Mouse (Mus musculus): ENCODE measurements around the gene Tsc2. TPM values are rescaled to one million over a fixed set of nuclear protein-coding genes. Genes with fewer than 3 reads are reported as not detected.

Tsc2 gene
- total RNA-seq, 2 experiments from 2014 or later: 182 to 189 TPM

DNA sequence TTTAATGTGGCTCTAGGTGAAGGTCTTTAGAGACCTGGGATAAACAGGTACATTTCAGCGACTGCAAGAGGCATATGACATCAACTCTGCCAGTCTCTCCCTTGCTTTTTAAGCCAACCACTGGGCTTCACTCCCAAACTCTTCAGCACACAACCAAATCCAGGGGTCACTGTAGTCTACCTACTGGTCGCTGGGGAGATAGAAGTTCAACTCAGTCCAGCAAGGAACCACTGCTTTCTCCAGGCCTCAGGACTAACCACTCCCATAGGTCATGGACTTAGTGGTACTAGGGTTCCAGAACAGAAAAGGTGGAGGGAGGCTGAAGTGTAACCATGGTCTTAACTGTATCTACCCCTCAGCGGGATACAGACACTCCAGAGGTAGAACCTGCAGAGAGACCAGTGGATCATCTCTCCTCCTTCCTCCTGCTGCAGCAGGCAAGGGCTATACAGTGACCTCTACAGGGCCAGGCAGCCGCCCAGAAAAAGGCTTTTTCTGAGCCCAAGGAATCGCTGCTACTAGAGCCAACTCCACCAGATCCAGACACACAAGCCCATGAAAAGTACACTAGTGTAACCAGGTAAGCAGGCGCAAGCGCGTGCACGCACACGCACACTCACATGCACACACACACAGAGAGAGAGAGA, 16.4 kb upstream of the Tsc2 start:
- DNase-seq (ENCODE audit: low spot score in 2 of 2): no peak

DNA sequence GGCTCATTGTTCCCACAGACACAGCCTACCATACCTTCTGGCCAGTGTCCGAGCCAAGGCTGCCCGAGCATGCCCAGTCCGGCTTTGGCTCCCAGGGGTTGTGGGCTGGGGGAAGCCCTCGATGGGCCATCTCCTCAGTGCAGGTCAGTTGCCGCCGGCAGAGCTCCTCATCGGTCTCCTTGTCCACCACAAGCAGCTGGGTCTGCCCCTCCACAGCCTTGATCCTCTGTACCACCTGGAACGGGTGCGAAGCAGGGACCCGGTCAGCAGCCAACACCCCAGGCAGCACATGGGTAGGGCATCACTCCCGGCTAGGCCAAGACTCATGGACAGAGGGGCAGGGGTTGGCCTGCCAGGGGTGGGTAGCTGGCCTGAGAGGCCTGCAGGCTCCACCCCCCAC, 15.1 kb upstream of the Tsc2 start:
- no peak for DNase-seq (ENCODE audit: low spot score in 2 of 2)

DNA sequence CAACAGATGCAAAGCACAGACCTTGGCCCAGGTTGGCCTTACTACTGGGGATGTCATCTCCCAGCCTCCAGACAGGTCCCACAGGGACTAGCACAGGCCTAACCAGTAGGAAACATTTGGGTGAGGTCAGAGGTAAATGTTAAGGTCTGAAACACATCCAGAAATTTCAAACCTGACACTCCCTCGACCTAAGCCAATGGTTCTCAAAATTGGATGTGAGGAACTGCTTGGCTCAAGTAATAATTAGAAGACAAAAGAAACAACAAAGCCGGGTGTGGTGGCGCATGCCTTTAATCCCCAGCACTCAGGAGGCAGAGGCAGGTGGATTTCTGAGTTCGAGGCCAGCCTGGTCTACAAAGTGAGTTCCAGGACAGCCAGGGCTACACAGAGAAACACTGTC, 14.0 kb upstream of the Tsc2 start:
- no peak for DNase-seq (ENCODE audit: low spot score in 2 of 2)

DNA sequence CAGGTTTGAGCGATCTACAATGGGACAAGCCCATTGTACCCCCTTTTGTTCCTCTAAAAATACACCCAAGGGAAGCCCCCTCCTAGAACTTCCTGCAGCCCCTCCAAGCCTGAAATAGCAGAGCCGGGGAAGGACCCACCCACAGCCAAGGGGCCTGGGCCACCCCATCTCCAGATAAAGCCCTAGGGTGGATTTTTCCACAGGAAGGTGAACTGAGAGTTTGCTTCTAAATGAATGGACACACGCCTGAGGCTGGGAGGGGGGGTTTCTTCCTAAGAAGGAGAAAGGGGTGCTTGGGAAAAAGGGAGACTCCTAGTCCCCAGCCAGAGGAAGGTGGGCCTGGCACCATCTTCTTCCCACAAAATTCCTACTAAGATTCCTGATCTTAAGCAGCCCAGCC, 13.5 kb upstream of the Tsc2 start:
- no peak for DNase-seq (ENCODE audit: low spot score in 2 of 2)

DNA sequence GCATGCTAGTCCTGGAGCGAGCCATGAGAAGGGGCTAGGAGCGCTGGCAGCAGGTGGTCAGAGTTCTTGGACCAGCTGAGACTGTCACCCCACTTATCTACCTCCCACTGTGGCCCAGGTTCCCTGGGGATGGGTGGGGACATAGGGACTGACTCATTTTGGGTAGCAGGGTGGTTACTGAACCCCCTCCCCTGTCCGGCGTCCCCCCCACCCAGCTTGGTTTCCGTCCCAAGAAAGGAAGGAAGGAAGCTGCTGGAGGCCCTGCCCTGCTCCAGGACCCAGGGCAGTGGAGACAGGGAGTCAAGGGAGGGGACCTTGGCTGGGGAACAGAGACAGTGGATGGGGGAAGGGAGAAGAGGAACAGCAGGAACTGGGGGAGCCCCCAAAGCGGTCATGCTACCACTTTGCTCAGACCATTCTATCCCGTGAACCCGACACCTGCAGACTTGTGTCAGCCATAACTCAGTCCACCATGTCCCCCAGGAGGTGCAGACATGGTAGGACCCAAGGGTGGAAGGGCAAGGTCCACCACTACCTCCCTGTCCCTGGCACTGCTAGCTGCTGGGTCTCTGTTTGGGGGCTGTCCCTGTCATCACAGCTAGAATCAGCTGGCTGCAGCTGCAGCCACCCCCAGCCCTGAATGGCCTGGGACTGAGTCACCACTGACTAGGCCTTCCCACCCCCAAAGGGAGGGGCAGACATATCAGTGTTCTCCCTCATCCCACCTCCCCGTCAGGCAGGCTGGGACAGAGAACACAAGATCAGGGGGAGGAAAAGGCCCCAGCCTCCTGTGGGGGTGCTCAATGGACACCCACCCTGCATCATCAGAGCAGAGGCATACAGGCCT, 12.7 kb upstream of the Tsc2 start:
- DNase-seq (ENCODE audit: low spot score in 2 of 2): no peak

DNA sequence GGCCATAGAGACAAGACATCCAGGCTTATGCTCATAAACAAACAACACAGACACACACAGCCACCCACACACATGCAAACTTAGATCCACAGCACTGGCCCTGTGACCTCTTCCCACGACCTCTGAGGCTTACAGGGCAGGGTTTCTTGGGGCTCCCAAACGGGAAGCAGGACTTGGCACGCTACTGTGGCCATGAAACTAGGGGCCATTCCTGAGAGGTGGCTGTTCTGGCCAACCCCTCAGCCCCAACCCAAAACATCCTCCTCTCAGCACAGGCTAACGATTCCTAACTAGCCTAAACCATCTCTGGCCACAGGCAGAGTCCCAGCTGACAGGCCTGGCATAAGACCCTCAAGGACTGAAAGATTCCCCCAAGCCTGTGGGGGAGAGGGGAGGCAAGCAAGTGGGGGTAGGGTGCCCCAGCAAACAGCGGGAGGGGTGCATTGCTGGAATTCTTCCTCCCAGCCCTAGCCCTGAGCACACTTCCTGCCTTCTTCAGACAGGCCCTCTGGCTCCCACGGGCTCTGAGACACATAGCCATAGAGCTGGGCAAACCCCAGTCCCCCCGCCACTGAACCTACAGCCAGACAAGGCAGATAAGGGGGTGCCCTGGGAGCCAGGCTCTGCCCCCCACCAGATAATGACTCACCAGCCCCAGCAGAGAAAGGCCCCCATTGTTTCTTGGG, 11.7 kb upstream of the Tsc2 start:
- no peak for DNase-seq (ENCODE audit: low spot score in 2 of 2)

DNA sequence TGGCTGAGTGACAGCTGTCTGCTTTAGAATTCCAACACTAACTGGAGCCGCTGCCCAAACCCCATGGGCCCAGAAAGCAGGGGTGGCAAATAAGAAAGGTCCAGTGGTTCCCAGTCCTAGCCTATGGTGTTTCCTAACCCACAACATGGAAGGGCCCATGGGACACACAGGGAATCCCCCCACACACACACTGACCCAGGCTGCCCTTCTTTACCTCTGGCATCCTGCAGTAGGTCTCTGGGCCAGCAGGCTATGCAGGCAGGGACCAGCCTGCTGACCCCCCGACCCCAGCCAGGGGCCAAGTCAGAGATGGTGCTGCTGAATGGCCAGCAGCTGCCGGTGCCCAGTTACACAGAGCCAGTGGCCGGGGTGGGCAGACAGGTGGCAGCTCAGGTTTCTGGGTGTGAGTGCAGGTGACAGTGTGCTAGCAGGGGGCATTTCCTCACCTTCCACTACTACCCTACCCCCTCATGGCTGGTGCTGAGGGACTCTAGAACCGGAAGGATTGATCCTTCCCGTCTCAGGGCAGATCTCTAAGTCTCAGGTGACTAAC, 10.4 kb upstream of the Tsc2 start:
- no peak for DNase-seq (ENCODE audit: low spot score in 2 of 2)

DNA sequence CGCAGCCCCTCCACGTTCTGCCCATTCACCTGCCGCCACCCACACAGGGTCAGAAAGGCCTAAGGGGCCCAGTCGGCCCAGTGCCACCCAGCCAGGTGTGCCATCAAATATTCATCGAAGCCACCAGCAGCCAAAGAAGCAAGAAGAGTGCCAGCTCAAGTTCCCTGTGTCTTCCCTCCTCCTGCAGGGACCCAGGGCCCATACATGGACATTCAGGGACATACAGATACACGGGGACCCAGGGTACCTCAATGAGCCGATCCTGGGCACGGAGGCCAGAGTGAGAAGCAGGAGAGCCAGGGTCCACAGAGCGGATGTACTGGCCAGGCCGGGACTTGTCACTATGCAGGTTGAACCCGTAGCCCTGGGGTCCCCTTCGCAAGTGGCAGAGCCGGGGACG, 9.5 kb upstream of the Tsc2 start:
- DNase-seq (ENCODE audit: low spot score in 2 of 2): no peak

DNA sequence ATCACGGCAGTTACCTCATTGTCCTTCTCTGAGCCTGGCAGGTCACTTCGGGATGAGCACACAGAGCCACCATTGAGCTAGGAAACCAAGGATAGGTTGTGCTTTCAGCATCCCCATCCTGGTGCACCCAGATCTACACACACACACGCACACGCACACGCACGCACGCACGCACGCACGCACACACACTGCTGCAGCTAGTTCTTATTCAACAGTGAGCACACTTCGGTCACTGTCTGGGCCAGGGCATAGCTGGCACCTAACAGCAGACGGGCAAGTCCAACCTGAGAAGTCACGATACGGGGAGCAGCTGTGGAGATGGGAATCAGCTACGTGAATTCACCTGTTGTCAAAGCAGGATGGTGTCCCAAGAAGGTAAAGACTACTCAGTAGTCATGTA, 8.2 kb upstream of the Tsc2 start:
- no peak for DNase-seq (ENCODE audit: low spot score in 2 of 2)

DNA sequence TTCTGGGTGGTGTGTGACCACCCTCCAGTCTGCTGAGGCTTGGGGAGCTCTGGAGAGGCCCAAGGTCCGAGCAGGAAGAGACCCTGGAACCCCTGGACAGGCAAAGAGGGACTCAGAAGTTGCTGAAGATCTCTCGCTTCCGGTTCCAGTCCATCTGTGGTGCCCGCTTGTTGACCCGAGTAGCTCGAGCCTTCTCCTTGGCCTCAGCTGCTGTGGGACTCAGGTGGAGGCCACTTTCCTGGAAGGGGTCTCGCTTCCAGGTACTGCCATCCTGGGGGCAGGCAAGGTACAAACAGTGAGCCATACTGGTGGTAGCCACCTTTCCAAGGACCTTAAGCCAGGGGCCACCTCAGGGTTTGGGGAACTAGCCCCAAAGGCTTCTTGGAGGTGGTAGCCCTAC, 7.7 kb upstream of the Tsc2 start:
- no peak for DNase-seq (ENCODE audit: low spot score in 2 of 2)

DNA sequence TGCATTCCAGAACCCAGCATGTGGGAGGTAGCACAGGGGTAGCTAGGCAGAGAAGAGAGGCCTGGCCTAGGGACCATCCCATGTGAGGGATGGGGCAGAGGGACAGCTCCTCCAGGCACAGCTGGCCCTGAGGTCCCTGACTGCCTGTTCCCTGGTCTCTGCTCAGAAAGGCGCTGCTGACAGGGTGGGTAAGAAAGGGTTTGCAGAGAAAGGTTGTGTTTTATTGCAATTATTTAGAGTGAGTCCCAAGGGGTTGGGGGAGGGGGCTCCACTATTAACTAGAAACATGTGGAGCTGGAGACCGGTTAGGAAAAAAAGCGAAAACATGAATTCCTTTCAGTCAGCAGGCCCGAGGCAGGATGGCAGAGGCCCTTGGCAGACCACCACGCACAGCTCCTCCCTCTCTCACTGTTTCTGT, 7.2 kb upstream of the Tsc2 start:
- DNase-seq (ENCODE audit: low spot score in 2 of 2): no peak

DNA sequence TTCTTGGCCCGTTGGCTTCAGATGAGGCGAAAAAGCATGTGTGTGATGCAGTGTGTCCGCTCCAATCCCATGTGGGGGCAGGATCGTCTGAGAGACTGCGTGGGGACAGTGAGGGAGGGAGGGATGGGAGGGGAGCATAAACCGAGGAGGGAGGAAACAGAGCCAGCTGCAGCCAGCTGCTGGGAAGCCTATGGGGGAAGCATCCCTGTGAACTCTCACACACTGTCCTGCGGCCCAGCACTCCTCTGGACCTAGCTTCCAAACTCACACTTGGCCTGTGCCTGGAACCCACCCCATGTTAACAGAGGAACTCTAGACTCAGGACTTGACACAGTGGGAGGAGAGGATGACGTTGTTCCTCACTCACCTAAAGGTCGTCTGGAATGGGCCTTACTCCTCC, 6.4 kb upstream of the Tsc2 start:
- no peak for DNase-seq (ENCODE audit: low spot score in 2 of 2)

DNA sequence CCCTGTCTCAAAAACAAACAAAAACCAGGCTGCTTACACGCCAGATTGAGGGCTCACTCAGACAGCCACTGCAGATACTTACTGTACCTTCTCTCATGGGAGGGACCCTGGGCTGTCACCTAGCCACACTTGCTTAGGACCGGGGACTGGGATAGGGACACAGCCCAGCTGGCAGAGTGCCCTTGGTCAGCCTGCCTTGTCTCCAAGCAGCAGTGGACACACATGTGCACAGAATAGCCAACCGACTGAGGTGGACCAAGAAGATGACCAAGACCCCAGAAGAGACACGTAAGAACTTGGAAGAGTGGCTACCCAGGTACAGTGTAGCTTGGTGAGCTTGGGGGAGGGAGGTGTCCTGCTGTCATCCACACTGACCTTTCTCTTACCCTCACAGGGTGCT, 5.8 kb upstream of the Tsc2 start:
- DNase-seq (ENCODE audit: low spot score in 2 of 2): no peak

DNA sequence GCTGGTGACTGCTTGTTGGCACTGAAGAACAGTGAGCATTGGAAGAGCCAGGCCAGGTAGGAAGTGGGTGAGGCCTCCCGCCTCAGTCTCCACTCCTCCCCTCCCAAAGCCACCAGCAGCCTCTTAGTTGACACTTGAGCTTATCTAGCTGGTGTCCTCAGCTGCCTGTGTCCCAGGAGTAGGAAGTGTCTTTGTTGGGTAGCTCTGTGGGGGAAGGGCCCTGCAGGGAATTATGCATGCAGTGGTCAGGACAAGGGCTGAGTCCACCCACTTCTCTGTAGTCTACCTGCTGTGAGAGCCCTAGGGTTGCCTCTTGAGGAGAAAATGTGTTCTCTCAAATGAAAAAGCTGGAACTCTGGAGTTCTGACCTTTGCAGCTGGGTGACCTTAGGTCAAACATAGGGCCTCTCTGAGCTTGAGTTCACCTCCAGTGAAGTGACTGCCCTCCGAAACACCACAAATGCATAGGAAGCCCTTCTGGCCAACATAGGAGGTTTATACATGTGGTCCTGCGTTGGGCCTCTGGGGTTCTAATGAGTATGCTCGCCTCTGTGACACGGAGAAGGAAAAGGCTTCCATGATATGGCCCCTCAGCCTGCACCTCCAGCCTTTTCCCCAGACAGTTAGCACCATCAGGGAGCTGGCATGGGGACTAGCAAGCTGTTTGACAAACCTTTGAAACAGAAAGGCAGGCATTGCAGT, 4.5 kb upstream of the Tsc2 start:
- no peak for DNase-seq (ENCODE audit: low spot score in 2 of 2)

DNA sequence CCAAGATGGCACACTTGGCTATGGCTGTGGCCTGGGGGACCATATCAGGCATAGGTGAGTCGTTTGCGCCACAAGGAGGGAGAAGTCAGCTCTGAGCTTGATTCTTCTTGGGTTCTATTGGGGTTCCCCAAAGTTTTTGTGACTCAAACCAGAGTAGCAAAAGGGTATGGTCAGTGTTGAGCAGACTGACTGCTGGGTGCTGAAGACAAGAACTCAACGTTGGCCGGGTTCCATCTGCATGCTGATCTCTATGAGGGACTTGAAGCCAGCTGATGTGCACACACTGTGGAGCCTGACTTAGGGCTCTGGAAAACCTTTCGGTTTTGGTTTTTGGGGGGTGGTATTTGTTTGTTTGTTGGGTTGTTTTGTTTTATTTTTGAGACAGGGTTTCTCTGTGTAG, 3.3 kb upstream of the Tsc2 start:
- DNase-seq (ENCODE audit: low spot score in 2 of 2): no peak

DNA sequence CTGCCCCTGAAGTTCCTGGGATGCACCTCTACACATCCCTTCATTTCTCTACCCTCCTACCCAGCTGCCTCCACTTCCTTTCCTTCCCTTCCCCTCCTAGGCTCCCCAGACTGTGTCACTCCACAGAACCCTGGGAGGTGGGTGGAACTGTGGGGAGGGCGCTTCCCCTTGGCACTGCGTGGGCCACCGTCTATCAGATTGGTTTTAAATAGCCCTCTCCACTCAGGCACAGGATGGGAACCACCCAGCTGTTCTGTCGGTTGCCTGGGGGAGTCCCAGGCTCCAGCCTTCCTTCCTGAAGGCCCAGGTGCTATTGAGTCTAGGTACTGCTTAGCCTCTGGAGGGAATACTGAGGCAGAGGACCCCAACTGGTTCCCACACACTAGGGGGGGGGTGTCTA, 2.6 kb upstream of the Tsc2 start:
- no peak for DNase-seq (ENCODE audit: low spot score in 2 of 2)

DNA sequence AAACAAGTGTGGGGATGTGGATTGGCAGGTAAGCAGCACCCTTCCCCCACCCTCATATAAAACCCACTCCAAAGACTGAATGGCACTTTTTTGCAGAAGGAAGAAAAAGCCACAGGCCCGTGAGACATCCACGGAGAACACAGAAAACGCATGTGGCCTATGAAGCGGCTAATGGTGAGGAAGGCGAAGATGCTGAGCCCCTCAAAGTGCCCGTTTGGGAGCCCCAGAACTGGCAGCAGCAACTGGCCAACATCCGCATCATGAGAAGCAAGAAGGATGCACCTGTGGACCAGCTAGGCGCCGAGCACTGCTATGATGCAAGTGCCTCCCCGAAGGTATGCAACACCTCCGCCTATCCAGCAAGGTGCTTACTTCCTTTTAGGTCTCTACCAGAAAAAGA, 1.4 kb upstream of the Tsc2 start:
- DNase-seq (ENCODE audit: low spot score in 2 of 2): no peak

DNA sequence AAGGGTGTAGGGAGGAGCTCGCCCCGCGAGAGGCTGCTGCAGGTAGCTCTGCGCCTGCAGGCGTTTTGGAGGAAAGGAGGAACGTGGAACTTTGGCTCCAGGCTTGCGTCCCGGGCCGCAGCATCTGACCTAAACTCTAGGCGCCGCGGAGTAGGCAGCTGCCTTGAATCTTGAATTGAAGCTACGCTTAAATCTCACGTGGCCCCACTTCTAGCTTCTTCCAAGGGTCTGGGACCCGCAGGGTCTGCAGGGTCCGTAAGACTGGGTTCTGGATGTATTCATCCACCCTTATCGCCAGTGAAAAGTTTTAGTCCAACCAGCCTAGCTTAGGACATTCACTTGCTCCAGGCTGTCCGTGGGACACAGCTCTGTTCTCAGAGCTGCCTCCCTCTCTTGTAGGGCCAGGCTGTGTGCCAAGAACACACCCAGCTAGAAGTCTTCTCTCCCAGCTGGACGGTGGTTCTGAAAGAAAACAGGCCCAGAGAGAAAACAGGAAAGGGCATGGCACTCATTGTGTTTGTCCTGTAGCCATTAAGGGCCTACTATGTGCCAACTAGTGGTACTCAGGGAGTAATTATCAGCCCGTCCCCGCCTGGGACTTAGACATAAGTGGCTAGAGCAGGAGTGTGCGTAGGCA, 501 bp upstream of the Tsc2 start:
- DNase-seq (ENCODE audit: low spot score in 2 of 2): peak in 1 of 2 experiments; percentile 39

DNA sequence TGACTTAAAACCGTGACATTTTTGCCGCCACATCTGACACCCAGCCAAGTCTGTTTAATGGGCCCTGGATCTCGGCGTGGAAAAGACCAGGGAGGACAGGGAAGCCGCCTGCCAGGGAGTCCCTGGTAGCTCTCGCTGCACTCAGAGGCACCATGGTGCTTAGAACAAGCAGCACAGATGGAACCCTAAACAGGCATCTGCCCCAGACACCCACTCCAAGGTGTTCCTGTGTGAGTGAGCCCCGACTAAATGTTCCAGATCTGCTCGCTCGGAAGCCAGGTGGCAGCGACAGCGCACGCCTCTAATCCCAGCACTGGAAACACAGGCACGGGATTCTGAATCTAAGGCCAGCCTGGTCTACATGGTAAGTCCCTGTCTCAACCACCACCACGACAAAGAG, 2.4 kb downstream of the Tsc2 start:
- peak; percentile 71 to 93 for DNase-seq (ENCODE audit: low spot score in 2 of 2)

DNA sequence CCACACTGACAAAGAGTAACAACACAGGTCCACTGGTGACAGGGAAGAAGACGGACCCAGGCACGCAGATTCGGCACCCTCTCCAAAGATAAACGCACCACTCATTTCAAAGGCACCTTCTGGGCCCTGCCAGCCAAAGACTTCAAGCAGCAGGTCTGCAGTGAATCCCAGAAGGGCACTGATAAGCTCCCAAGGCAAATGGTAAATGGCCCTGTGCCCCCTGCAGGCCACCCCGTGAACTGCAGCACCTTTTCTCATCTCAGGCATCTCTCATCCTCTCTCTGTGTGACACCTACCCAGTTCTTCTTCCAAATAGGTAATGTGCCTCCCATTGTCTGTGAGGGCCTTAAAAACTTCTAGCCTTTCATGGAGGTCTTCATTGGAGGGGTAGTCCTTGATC, 3.8 kb downstream of the Tsc2 start:
- DNase-seq (ENCODE audit: low spot score in 2 of 2): peak; percentile 57 to 84

DNA sequence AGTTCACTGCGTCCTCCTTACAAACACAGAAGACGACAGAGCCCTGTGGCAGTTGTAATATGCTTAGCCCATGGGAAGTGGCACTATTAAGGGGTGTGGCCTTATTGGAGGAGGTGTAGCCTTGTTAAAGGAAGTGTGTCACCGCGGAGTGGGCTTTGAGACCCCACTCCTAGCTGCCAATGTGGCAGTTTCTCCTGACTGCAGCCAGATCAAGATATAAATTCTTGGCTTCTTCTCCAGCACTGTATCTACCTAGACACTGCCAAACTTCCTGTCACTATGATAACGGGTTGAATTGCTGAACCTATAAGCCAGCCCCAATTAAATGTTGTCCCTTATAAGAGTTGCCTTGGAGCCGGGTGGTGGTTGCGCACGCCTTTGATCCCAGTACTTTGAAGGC, 7.0 kb downstream of the Tsc2 start:
- DNase-seq (ENCODE audit: low spot score in 2 of 2): no peak
